Mouse (Mus musculus): ENCODE data around the gene Ccdc159. TPM values are rescaled to one million over a fixed set of nuclear protein-coding genes. Genes with fewer than 3 reads are reported as not detected.

Gene Ccdc159
- polyA plus RNA-seq, 1 experiment from 2014 or later, result 8.8 TPM

DNA sequence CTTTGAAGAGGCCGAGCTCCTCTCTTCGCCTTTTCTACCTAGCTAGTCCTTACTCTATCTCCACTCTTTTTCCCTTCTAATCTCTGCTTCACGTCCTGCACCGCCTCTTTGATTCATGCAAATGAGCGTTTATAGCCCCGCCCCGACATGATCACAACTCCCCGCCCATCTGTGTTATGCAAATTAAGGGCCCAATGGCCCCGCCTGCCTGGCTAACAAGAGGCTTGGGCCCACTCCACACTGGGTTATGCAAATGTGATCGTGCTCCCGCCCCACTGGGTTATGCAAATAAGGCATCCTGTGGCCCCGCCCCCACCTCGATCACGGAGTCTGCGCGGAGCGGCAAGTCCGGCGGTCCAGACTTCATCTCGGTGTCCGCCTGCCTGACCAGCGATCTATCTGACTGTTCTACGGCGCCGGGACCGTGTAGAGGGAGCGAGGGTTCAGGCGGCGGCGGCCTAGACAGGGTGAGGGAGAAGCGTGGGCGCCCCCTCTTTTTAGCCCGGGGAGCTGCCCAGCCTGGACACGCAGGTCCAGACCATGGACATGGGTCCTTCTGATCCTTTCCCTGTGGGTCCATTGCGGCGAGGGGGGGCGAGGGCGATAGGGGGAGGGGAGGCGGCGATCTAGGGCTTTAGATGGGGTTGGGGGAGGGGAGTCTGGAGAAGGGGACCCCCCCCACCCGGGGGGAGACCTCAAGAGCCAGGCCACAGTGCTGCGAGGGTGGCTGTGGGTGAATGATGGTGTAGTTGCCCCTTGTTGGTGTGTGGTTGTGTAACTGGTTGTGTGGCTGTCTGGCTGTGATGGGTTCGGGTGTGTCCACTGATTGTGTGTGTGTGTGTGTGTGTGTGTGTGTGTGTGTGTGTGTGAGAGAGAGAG, 9.7 kb downstream of the Ccdc159 start, which contains the start of gene Plppr2:
Plppr2 (plus strand) TSS at position 342 of the 879 bp plus-strand sequence.
- H3K27me3 ChIP-seq, result peaks cover 3% of the 10 kb centered on the region; the same call in 1 of the 2 replicates
- H3K9ac ChIP-seq, result peak within 1 kb of the TSS; percentile 87
- peaks cover 12% of the 10 kb centered on the region for H3K36me3 ChIP-seq
- WGBS, result 3% methylated on average over 35 of the region's 43 CpGs
- ATAC-seq (ENCODE audit: low FRiP score), result peak; percentile 94
- peak within 1 kb of the TSS; percentile 82 for H3K4me2 ChIP-seq (replicated peaks)
- peak within 1 kb of the TSS; percentile 84 for H3K27ac ChIP-seq
- H3K9me3 ChIP-seq (replicated peaks), result no peaks in the 10 kb centered on the region
- H3K4me3 ChIP-seq, result peak within 1 kb of the TSS; percentile 64
- H3K4me1 ChIP-seq, result peaks cover 22% of the 10 kb centered on the region

DNA sequence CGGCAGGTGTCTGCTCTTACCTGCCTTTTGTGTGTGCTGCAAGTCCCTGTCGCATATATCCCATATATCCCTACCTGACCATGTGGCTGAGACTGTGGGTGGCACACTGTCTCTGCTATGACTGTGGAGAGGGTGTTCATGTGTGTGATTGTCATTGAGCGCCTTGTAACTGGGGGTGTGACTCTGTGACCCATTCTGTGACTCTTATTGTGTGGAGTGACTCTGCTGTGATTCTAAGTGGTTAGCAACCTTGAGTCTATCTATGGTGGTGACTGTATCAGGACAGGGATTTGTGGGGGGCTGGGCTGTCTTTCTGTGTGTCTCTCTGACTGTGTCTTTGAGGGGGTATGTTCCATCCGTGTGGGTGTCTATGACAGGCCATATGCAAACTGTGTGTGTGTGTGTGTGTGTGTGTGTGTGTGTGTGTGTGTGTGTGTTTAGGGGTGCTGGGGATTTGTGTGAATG, 10.5 kb downstream of the Ccdc159 start:
- H3K27ac ChIP-seq, result no peak overlapping the region
- H3K9ac ChIP-seq, result peak overlapping the region; percentile 87
- H3K36me3 ChIP-seq, result peaks cover 12% of the 10 kb centered on the region
- peak overlapping the region; percentile 82 for H3K4me2 ChIP-seq (replicated peaks)
- 79% methylated on average over 4 of the region's 4 CpGs for WGBS
- H3K9me3 ChIP-seq (replicated peaks), result no peaks in the 10 kb centered on the region
- peak; percentile 21; the same call in 1 of the 2 replicates for ATAC-seq (ENCODE audit: low FRiP score)
- H3K27me3 ChIP-seq, result peaks cover 1% of the 10 kb centered on the region; the same call in 1 of the 2 replicates
- H3K4me1 ChIP-seq, result peaks cover 22% of the 10 kb centered on the region
- peak overlapping the region; percentile 64 for H3K4me3 ChIP-seq

DNA sequence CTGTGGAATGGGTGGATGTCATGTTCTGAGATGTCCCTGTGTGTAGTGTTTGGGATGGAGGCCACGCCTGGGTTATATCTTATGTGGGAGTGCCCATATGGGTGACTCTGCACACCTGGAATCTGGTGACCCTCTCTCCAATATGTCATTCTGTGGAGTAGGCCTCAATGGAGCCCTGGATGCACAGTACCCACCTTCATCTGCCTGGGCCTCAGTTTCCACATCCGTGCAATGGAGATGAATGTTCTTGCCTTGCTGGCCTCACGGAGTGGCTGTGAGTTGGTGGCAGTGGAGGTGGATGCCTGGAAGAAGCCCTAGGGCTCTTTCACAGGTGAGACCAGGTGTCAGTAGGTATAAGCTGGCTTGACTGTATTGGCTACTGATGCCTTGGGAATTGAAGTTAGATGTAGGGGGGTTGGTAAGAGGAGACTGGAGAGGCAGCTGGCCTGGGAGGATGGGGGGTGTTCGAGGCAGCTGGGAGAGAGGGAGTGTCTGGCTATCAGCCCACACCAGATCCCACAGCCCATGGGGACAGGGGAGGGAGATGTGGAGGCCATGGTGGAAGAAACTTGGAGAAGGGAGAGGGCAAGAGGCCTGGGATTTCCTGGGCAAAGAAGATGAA, 11.1 kb downstream of the Ccdc159 start:
- Histone ChIP-seq H3K9ac (no peak overlapping the region; the same call in 1 of the 2 replicates), H3K4me1 (peaks cover 22% of the 10 kb centered on the region), H3K9me3 (replicated peaks) (no peaks in the 10 kb centered on the region), H3K4me2 (replicated peaks) (peak overlapping the region; percentile 82), H3K27me3 (peaks cover 3% of the 10 kb centered on the region), H3K4me3 (peak overlapping the region; percentile 64), H3K27ac (no peak overlapping the region), H3K36me3 (peaks cover 12% of the 10 kb centered on the region)
- ATAC-seq (ENCODE audit: low FRiP score), result no peak
- 85% methylated on average over 4 of the region's 4 CpGs for WGBS

DNA sequence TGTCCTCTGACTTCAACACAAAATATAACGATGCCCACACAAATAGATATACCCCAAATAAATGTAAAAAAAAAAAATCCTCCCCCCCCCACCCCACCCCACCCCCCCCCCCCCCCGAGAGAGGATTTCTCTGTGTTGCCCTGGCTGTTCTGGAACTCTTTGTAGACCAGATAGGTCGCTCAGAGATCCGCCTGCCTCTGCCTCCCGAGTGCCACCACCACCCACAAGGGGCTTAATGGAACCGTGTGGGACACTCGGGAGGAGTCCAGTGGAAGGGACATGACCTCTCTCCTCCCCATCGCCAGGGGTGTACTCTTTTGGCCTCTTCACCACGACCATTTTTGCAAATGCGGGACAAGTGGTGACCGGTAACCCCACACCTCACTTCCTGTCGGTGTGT, 15.8 kb downstream of the Ccdc159 start:
- Histone ChIP-seq H3K4me2 (replicated peaks) (no peak overlapping the region), H3K9me3 (replicated peaks) (no peaks in the 10 kb centered on the region), H3K36me3 (peaks cover 19% of the 10 kb centered on the region), H3K27me3 (peaks cover 26% of the 10 kb centered on the region), H3K4me3 (no peak overlapping the region), H3K4me1 (peaks cover 24% of the 10 kb centered on the region), H3K9ac (no peak overlapping the region), H3K27ac (no peak overlapping the region)
- 0 out of 2 replicates have a peak, but pooled peaks have one; percentile 3 for ATAC-seq (ENCODE audit: low FRiP score)
- 80% methylated on average over 11 of the region's 12 CpGs for WGBS

DNA sequence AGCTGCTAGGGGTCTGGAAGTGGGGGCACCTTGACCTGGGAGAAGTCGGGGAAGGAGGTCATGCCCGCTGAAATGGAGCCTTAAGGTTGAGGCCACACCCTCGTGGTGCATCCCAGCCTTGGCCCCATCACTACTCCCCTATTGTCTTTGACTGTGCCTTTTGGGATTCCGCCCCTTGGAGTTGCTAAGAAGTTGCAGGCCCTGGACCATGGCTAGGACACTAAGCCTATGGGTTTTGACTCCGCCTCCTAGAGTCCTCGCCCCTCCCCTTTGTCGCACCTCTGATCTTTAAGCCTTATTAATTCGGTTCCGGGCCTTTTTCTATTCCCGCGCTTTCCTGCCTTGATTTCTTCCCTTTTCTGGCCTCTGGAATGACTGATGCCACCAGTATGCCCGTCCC, 16.4 kb downstream of the Ccdc159 start:
- no peak for ATAC-seq (ENCODE audit: low FRiP score)
- Histone ChIP-seq H3K4me1 (peaks cover 18% of the 10 kb centered on the region), H3K9me3 (replicated peaks) (no peaks in the 10 kb centered on the region), H3K27me3 (peaks cover 31% of the 10 kb centered on the region), H3K36me3 (peaks cover 19% of the 10 kb centered on the region), H3K4me3 (no peak overlapping the region), H3K4me2 (replicated peaks) (no peak overlapping the region), H3K9ac (no peak overlapping the region), H3K27ac (no peak overlapping the region)
- WGBS, result 59% methylated on average over 12 of the region's 12 CpGs

DNA sequence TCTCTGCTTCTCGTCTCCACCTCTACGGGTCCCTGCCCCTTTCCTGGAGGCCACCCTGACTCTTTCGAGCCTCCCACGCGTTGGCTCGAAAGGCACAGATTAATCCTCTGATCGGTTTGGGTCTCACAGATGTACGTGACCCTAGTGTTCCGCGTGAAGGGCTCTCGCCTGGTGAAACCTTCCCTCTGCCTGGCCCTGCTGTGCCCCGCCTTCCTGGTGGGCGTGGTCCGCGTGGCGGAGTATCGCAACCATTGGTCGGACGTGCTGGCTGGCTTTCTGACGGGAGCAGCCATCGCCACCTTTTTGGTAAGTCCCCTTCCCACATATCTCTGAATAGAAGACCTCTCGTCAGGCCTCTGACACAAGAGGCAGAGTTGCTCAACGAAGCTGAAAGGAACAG, 17.0 kb downstream of the Ccdc159 start:
- Histone ChIP-seq H3K36me3 (peaks cover 19% of the 10 kb centered on the region), H3K27me3 (peaks cover 31% of the 10 kb centered on the region)

DNA sequence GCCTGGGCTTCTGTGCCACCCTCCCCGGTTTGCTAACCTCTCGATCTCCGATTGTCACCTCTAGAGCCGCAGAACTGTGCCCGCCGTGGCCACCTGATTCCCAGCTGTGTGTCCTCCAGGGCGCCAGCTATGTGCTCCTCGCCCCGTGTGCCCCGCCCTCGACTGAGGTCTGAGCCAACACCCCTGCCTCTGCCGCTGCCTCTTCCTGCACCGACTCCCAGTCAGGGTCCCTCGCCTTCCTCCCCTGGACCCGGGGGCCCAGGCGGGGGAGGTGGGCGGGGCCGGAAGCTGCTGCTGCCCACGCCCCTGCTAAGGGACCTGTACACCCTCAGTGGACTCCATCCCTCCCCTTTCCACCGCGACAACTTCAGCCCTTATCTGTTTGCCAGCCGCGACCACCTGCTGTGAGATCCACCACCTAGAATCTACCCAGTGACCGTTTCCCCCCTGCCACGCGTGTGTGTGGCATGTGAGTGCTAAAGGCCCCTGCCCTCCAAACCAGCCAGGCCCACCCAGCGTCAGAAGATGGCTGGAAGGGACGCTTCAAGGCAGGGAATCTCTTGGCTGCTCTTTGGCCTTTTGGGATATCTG, 20.4 kb downstream of the Ccdc159 start:
- H3K36me3 ChIP-seq, result peaks cover 8% of the 10 kb centered on the region; the same call in 1 of the 2 replicates
- peaks cover 14% of the 10 kb centered on the region for H3K4me1 ChIP-seq
- H3K4me3 ChIP-seq, result no peak overlapping the region
- H3K27me3 ChIP-seq, result peaks cover 36% of the 10 kb centered on the region
- H3K9me3 ChIP-seq (replicated peaks), result 0 out of 2 replicates have a peak, but pooled peaks cover 3% of the 10 kb centered on the region
- WGBS, result 7% methylated on average over 28 of the region's 28 CpGs
- no peak for ATAC-seq (ENCODE audit: low FRiP score)
- H3K9ac ChIP-seq, result no peak overlapping the region
- H3K4me2 ChIP-seq (replicated peaks), result peak overlapping the region; percentile 22; the same call in 1 of the 2 replicates
- no peak overlapping the region for H3K27ac ChIP-seq

More for the DNA sequence above, 17.0 kb downstream of the Ccdc159 start:
- Histone ChIP-seq H3K4me2 (replicated peaks) (no peak overlapping the region), H3K4me3 (no peak overlapping the region), H3K9me3 (replicated peaks) (no peaks in the 10 kb centered on the region), H3K4me1 (peaks cover 16% of the 10 kb centered on the region), H3K27ac (no peak overlapping the region), H3K9ac (no peak overlapping the region)
- no peak for ATAC-seq (ENCODE audit: low FRiP score)
- WGBS, result 20% methylated on average over 23 of the region's 23 CpGs

DNA sequence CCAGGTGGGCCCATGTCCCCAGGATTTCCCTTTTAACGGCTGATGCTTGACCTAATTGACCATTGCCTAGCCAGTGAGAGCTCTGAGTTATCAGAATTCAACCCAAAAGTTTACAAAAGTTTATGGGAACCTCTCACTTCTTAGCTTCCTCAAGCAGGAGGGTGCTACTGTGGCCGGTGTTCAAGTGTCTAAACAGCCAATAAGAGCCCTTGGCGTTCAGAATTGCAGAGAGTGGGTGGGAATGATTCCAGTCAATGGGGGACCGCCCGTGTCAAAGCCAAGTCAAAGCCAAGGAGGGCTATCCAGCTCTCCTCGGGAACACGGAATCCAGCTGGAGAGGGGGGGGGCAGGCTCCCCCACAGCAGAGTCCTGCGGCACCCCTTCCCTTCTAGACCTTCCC, 20.9 kb downstream of the Ccdc159 start:
- peaks cover 35% of the 10 kb centered on the region for H3K27me3 ChIP-seq
- H3K36me3 ChIP-seq, result peaks cover 8% of the 10 kb centered on the region; the same call in 1 of the 2 replicates
- no peak overlapping the region for H3K4me2 ChIP-seq (replicated peaks)
- ATAC-seq (ENCODE audit: low FRiP score), result no peak
- H3K27ac ChIP-seq, result no peak overlapping the region
- 0 out of 2 replicates have a peak, but pooled peaks cover 3% of the 10 kb centered on the region for H3K9me3 ChIP-seq (replicated peaks)
- peaks cover 15% of the 10 kb centered on the region for H3K4me1 ChIP-seq
- no peak overlapping the region for H3K4me3 ChIP-seq
- WGBS, result 64% methylated on average over 8 of the region's 8 CpGs
- H3K9ac ChIP-seq, result no peak overlapping the region

DNA sequence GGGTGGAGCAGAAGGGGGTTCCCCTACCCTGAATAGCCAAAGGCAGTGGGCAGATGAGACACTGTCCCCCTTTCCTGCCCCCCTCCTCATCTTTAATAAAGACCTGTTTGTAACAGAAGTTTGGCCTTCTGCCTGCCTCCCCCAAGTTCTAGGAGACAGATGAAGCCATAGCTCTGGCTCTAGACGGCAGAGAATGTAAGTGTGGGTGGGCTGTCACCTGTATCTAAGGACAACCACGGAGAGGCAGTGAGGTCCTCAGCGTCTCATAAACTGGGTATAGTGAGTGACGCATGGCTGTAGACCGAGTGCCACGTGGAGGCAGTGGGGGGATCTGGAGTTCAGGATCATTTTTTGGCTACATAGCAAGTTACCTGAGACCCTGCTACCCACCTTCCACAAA, 21.5 kb downstream of the Ccdc159 start:
- no peak overlapping the region for H3K9ac ChIP-seq
- 0 out of 2 replicates have a peak, but pooled peaks cover 3% of the 10 kb centered on the region for H3K9me3 ChIP-seq (replicated peaks)
- 67% methylated on average over 6 of the region's 6 CpGs for WGBS
- H3K36me3 ChIP-seq, result peaks cover 8% of the 10 kb centered on the region; the same call in 1 of the 2 replicates
- H3K27me3 ChIP-seq, result peaks cover 28% of the 10 kb centered on the region
- H3K4me2 ChIP-seq (replicated peaks), result no peak overlapping the region
- H3K4me3 ChIP-seq, result no peak overlapping the region
- no peak overlapping the region for H3K27ac ChIP-seq
- H3K4me1 ChIP-seq, result peaks cover 21% of the 10 kb centered on the region
- no peak for ATAC-seq (ENCODE audit: low FRiP score)

DNA sequence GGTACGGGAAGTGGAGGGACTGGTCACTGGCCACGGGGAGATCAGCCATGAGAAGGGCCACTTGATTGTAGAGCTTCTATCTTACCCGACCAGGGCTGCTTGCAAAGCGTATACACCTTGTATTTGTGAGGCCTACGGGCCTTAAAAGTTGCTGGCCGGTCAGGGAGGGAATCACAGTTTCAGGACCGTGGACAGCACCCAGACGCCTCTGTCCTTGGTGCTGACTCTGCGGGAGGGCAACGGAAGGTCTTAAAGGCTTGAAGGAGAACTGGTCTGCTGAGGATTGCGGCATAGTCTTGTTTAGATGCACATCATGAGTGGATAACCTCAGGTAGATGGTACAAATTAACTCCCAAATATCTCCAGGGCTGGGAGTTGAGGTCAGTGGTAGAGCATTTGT, 23.1 kb downstream of the Ccdc159 start:
- no peak overlapping the region for H3K9ac ChIP-seq
- WGBS, result 25% methylated on average over 11 of the region's 11 CpGs

DNA sequence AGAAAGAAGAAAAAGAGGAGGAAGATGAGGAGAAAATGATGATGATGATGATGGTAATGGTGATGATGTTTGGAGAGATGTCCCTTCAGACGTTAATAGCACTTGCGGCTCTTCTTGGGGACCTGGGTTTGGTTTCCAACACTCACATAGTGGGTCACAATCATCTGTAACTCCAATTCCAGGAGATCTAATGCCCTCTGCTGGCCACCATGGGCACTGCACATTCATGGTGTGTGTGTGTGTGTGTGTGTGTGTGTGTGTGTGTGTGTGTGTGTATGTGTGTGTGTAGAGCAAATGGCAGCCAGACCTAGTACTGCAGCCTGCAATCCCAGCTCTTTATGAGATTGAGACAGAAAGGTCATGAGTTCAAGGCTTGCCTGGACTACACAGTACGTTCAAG, 24.7 kb downstream of the Ccdc159 start:
- Histone ChIP-seq H3K27me3 (peaks cover 20% of the 10 kb centered on the region), H3K36me3 (peaks cover 5% of the 10 kb centered on the region; the same call in 1 of the 2 replicates), H3K4me3 (no peak overlapping the region), H3K4me2 (replicated peaks) (no peak overlapping the region), H3K9me3 (replicated peaks) (0 out of 2 replicates have a peak, but pooled peaks cover 3% of the 10 kb centered on the region), H3K9ac (no peak overlapping the region), H3K4me1 (peaks cover 24% of the 10 kb centered on the region), H3K27ac (no peak overlapping the region)
- WGBS, result 88% methylated on average over 3 of the region's 3 CpGs
- ATAC-seq (ENCODE audit: low FRiP score), result no peak

More for the DNA sequence above, 23.1 kb downstream of the Ccdc159 start:
- Histone ChIP-seq H3K27ac (no peak overlapping the region), H3K4me3 (no peak overlapping the region), H3K9me3 (replicated peaks) (0 out of 2 replicates have a peak, but pooled peaks cover 3% of the 10 kb centered on the region), H3K4me1 (peaks cover 20% of the 10 kb centered on the region), H3K27me3 (peaks cover 28% of the 10 kb centered on the region), H3K36me3 (peaks cover 5% of the 10 kb centered on the region; the same call in 1 of the 2 replicates), H3K4me2 (replicated peaks) (no peak overlapping the region)
- no peak for ATAC-seq (ENCODE audit: low FRiP score)

All from hindbrain, embryonic 12.5 days (tissue).